8 mouse cellular contexts compared by ENCODE assay signal in genomic region chrX:140520146-140521102, GRCm38 (mm10).
DNase-seq lines count a peak whose midpoint lies in the region; ATAC-seq and TF ChIP-seq lines count a peak whose summit lies in the region.

No protein-coding gene starts in this region.

- no peaks in the 10 kb centered on the region for H3K9me3 ChIP-seq in forebrain, embryonic 10.5 days
- no peaks in the 10 kb centered on the region for H3K9me3 ChIP-seq in heart, embryonic 15.5 days (replicated peaks)
- H3K9me3 ChIP-seq in liver, embryonic 16.5 days (replicated peaks; ENCODE audit: control insufficient read depth, low read length): no peaks in the 10 kb centered on the region
- no peaks in the 10 kb centered on the region for H3K9me3 ChIP-seq in neural tube, embryonic 12.5 days
- no peaks in the 10 kb centered on the region for H3K9me3 ChIP-seq in stomach, postnatal 0 days (ENCODE audit: control insufficient read depth, low read length)

- H3K27me3 ChIP-seq in forebrain, embryonic 10.5 days (ENCODE audit: poor library complexity, severe bottlenecking): peaks cover 96% of the 10 kb centered on the region
- H3K27me3 ChIP-seq in heart, embryonic 15.5 days: 0 out of 2 replicates have a peak, but pooled peaks cover 5% of the 10 kb centered on the region
- H3K27me3 ChIP-seq in liver, embryonic 16.5 days (ENCODE audit: control insufficient read depth, insufficient read depth, low read depth, low read length): no peaks in the 10 kb centered on the region; the same call in 1 of the 2 replicates
- no peaks in the 10 kb centered on the region for H3K27me3 ChIP-seq in neural tube, embryonic 12.5 days (replicated peaks)
- H3K27me3 ChIP-seq in stomach, postnatal 0 days (ENCODE audit: control insufficient read depth, insufficient read depth, low read length): no peaks in the 10 kb centered on the region

- H3K36me3 ChIP-seq in forebrain, embryonic 10.5 days (replicated peaks): no peaks in the 10 kb centered on the region
- no peaks in the 10 kb centered on the region for H3K36me3 ChIP-seq in heart, embryonic 15.5 days
- H3K36me3 ChIP-seq in liver, embryonic 16.5 days (ENCODE audit: control insufficient read depth, insufficient read depth): no peaks in the 10 kb centered on the region
- H3K36me3 ChIP-seq in neural tube, embryonic 12.5 days: no peaks in the 10 kb centered on the region
- no peaks in the 10 kb centered on the region for H3K36me3 ChIP-seq in stomach, postnatal 0 days (ENCODE audit: control insufficient read depth, insufficient read depth, low read length)

- H3K4me2 ChIP-seq in heart, embryonic 15.5 days: peak overlapping the region; percentile 61
- H3K4me2 ChIP-seq in liver, embryonic 16.5 days (ENCODE audit: low read depth, low read length): peak overlapping the region; percentile 58
- H3K4me2 ChIP-seq in neural tube, embryonic 12.5 days (replicated peaks): peak overlapping the region; percentile 51
- peak overlapping the region; percentile 35; the same call in 1 of the 2 replicates for H3K4me2 ChIP-seq in stomach, postnatal 0 days (replicated peaks; ENCODE audit: low read depth)

- H3K27ac ChIP-seq in forebrain, embryonic 10.5 days: peak overlapping the region; percentile 73
- peak overlapping the region; percentile 73 for H3K27ac ChIP-seq in heart, embryonic 15.5 days
- H3K27ac ChIP-seq in liver, embryonic 16.5 days (ENCODE audit: low read length): peak overlapping the region; percentile 70
- no peak overlapping the region for H3K27ac ChIP-seq in neural tube, embryonic 12.5 days
- H3K27ac ChIP-seq in stomach, postnatal 0 days (replicated peaks): peak overlapping the region; percentile 67

- peak; percentile 82 for TF ChIP-seq EP300 in stomach, postnatal 0 days (optimal IDR thresholded peaks at IDR 0.05)

- DNase-seq in CD4-positive, CD25-positive, alpha-beta regulatory T cell, adult 2 months (ENCODE audit: low read depth, low spot score): peak; percentile 91
- DNase-seq in c-Kit-positive CD71-negative TER-119-negative erythroid progenitor cells, embryonic 14.5 days (ENCODE audit: low read depth): peak; percentile 79
- DNase-seq in forebrain, embryonic 10.5 days (ENCODE audit: extremely low spot score, low spot score): peak; percentile 77
- peak; percentile 96 to 98 for DNase-seq in kidney, postnatal 25 days
- peak; percentile 93 for DNase-seq in stomach, postnatal 0 days (ENCODE audit: low spot score)

- H3K4me1 ChIP-seq in forebrain, embryonic 10.5 days: peaks cover 20% of the 10 kb centered on the region
- peaks cover 3% of the 10 kb centered on the region for H3K4me1 ChIP-seq in heart, embryonic 15.5 days (replicated peaks)
- peaks cover 4% of the 10 kb centered on the region; the same call in 1 of the 2 replicates for H3K4me1 ChIP-seq in liver, embryonic 16.5 days (ENCODE audit: control insufficient read depth, low read depth, low read length)
- no peaks in the 10 kb centered on the region for H3K4me1 ChIP-seq in neural tube, embryonic 12.5 days
- no peaks in the 10 kb centered on the region for H3K4me1 ChIP-seq in stomach, postnatal 0 days (replicated peaks; ENCODE audit: control insufficient read depth, insufficient read depth)

- H3K4me3 ChIP-seq in forebrain, embryonic 10.5 days: peak overlapping the region; percentile 36
- peak overlapping the region; percentile 29 for H3K4me3 ChIP-seq in heart, embryonic 15.5 days
- H3K4me3 ChIP-seq in liver, embryonic 16.5 days (ENCODE audit: low read depth, low read length): peak overlapping the region; percentile 40; the same call in 1 of the 2 replicates
- H3K4me3 ChIP-seq in neural tube, embryonic 12.5 days: no peak overlapping the region
- no peak overlapping the region for H3K4me3 ChIP-seq in stomach, postnatal 0 days (ENCODE audit: low read depth, low read length)

- H3K9ac ChIP-seq in heart, embryonic 15.5 days: no peak overlapping the region
- 0 out of 2 replicates have a peak overlapping the region, but pooled peaks have one; percentile 5 for H3K9ac ChIP-seq in liver, embryonic 16.5 days (ENCODE audit: low read depth, low read length)
- H3K9ac ChIP-seq in neural tube, embryonic 12.5 days: no peak overlapping the region
- H3K9ac ChIP-seq in stomach, postnatal 0 days (ENCODE audit: low read length): no peak overlapping the region

- peak; percentile 95 for ATAC-seq in heart, embryonic 15.5 days (replicated peaks; ENCODE audit: insufficient number of reproducible peaks, insufficient read depth, low FRiP score, low read depth)
- peak; percentile 98 for ATAC-seq in liver, embryonic 16.5 days (ENCODE audit: low read depth)
- ATAC-seq in neural tube, embryonic 12.5 days (ENCODE audit: low FRiP score, low read depth): peak; percentile 91
- ATAC-seq in stomach, postnatal 0 days (ENCODE audit: low FRiP score, low TSS enrichment): peak; percentile 97

- TF ChIP-seq CTCF in stomach, postnatal 0 days (IDR thresholded peaks at IDR 0.05; ENCODE audit: low read depth): no peak

- 28% methylated on average over 25 of the region's 25 CpGs for WGBS in forebrain, embryonic 10.5 days
- 15% methylated on average over 24 of the region's 25 CpGs for WGBS in heart, embryonic 15.5 days
- WGBS in liver, embryonic 16.5 days (ENCODE audit: insufficient replicate concordance): 17% methylated on average over 25 of the region's 25 CpGs
- 26% methylated on average over 25 of the region's 25 CpGs for WGBS in neural tube, embryonic 12.5 days
- WGBS in stomach, postnatal 0 days: 15% methylated on average over 22 of the region's 25 CpGs

Comparison
In these comparisons a context has a peak if more than half of its experiments do, and no peak if none do; other contexts are left out.
1. H3K4me3 ChIP-seq: peak in forebrain, embryonic 10.5 days (single experiment), heart, embryonic 15.5 days (single experiment) and liver, embryonic 16.5 days (single experiment); none in neural tube, embryonic 12.5 days (single experiment) and stomach, postnatal 0 days (single experiment).
2. Peak in every context shown above with its lines, with median percentiles within 50 percentile points of each other: DNase-seq, ATAC-seq and H3K4me2 ChIP-seq.